Mouse (Mus musculus): ENCODE measurements around the gene Fam117b.

- TF ChIP-seq CTCF (IDR thresholded peaks at IDR 0.05; ENCODE audit: low read depth, low read length) (no peak), POLR2AphosphoS5 (IDR thresholded peaks at IDR 0.05; ENCODE audit: insufficient replicate concordance, low read depth, low read length) (no peak), TAL1 (conservative IDR thresholded peaks at IDR 0.05; ENCODE audit: low read depth, low read length) (no peak), GATA1 (IDR thresholded peaks at IDR 0.05; ENCODE audit: borderline replicate concordance, low read length) (no peak)
Observed at GRCm38 (mm10) chr1:59966171-59966785, 53.5 kb downstream of the Fam117b start.

Measured in G1E (cell line).